Mouse (Mus musculus) small intestine, adult 2 months (tissue): Measurements from ENCODE around the gene Rgs13. TPM values are rescaled to one million over a fixed set of nuclear protein-coding genes. Genes with fewer than 3 reads are reported as not detected.

ENCODE experiments used
- H3K27ac ChIP-seq: fragments of 200-500 bp; 2 replicates; pipeline ENCODE4 v1.5.1; 2012; ENCODE audit warnings: low read depth, low read length, control low read depth, inconsistent platforms; ENCODE audit not compliant: insufficient read depth
- H3K27me3 ChIP-seq: fragments of 200-500 bp; 2 replicates; pipeline ENCODE4 v1.6.1; 2012; ENCODE audit warnings: mild to moderate bottlenecking, moderate library complexity, low read length, inconsistent platforms; ENCODE audit not compliant: control insufficient read depth, insufficient read depth
- H3K36me3 ChIP-seq: fragments of 200-500 bp; 2 replicates; pipeline ENCODE4 v1.6.1; 2012; ENCODE audit warnings: mild to moderate bottlenecking, low read length, control low read depth, inconsistent platforms; ENCODE audit not compliant: control insufficient read depth, insufficient read depth
- H3K4me1 ChIP-seq: fragments of 200-500 bp; 2 replicates; pipeline ENCODE4 v1.6.1; 2012; ENCODE audit warnings: low read length, inconsistent platforms, mixed read lengths; ENCODE audit not compliant: control insufficient read depth, insufficient read depth, insufficient read length
- H3K4me3 ChIP-seq: fragments of 200-500 bp; 2 replicates; pipeline ENCODE4 v1.5.1; 2012; ENCODE audit warnings: low read depth, mild to moderate bottlenecking, control low read depth, inconsistent platforms, low read length, moderate library complexity
- CTCF ChIP-seq: fragments of 200-500 bp; IDR thresholded peaks from 2 replicates; pipeline ENCODE4 v1.5.1; 2012; ENCODE audit warnings: low read depth, mild to moderate bottlenecking, control low read depth, inconsistent platforms, low read length, moderate library complexity, mixed read lengths; ENCODE audit not compliant: insufficient replicate concordance, insufficient read length; ENCODE audit errors: extremely low read depth
- POLR2A ChIP-seq: fragments of 200-500 bp; IDR thresholded peaks from 2 replicates; pipeline ENCODE4 v1.6.1; 2012; ENCODE audit warnings: low read depth, mild to moderate bottlenecking, control low read depth, inconsistent platforms, low read length, moderate library complexity
- WGBS: fragments of 180-500 bp; shearing (Covaris S2); methylation state at CpG from one replicate; pipeline ENCODE4 v1.1.7; 2018; 5-methylcytosine and 5-hydroxymethylcytosine counted together
- polyA plus RNA-seq: library from polyadenylated mRNA; depleted of rRNA; stranded (reverse); fragments of >200 nt; gene quantifications from 2 replicates; pipeline ENCODE4 v1.2.3, GENCODE M21; 2012; rRNA removed

The Rgs13 gene
- 0.08 TPM in 1 of 2 replicates, not detected in the other for polyA plus RNA-seq

- no peaks in the 10 kb centered on the region for H3K27me3 ChIP-seq
- no peak within 1 kb of the TSS for H3K4me3 ChIP-seq
- no peaks in the 10 kb centered on the region for H3K4me1 ChIP-seq
- no peaks in the 10 kb centered on the region for H3K36me3 ChIP-seq
- 71% methylated on average over 5 of the region's 5 CpGs for WGBS
- TF ChIP-seq CTCF (no peak), POLR2A (no peak)
- no peak within 1 kb of the TSS for H3K27ac ChIP-seq
Observed at GRCm38 (mm10) chr1:144177166-144177565, at the start of gene Rgs13. Rgs13 (minus strand) TSS chr1:144177372.

- H3K36me3 ChIP-seq = no peaks in the 10 kb centered on the region
- H3K4me3 ChIP-seq = no peak overlapping the region
- H3K27me3 ChIP-seq = no peaks in the 10 kb centered on the region
- H3K27ac ChIP-seq = no peak overlapping the region
- TF ChIP-seq POLR2A = no peak
- TF ChIP-seq CTCF = no peak
- no peaks in the 10 kb centered on the region for H3K4me1 ChIP-seq
Observed at GRCm38 (mm10) chr1:144215230-144215629, 38.1 kb upstream of the Rgs13 start.

- no peak overlapping the region for H3K27ac ChIP-seq
- no peaks in the 10 kb centered on the region for H3K36me3 ChIP-seq
- H3K4me1 ChIP-seq = no peaks in the 10 kb centered on the region
- no peak for TF ChIP-seq POLR2A
- TF ChIP-seq CTCF = no peak
- 63% methylated on average over 3 of the region's 3 CpGs for WGBS
- H3K27me3 ChIP-seq = no peaks in the 10 kb centered on the region
- H3K4me3 ChIP-seq = no peak overlapping the region
Observed at GRCm38 (mm10) chr1:144210912-144211311, 33.7 kb upstream of the Rgs13 start.

- Histone ChIP-seq H3K4me1 (no peaks in the 10 kb centered on the region), H3K4me3 (no peak overlapping the region), H3K27ac (no peak overlapping the region), H3K36me3 (no peaks in the 10 kb centered on the region), H3K27me3 (no peaks in the 10 kb centered on the region)
- no peak for TF ChIP-seq POLR2A
- TF ChIP-seq CTCF = no peak
- 71% methylated on average over 7 of the region's 7 CpGs for WGBS
Observed at GRCm38 (mm10) chr1:144206281-144207061, 29.3 kb upstream of the Rgs13 start.

DNA sequence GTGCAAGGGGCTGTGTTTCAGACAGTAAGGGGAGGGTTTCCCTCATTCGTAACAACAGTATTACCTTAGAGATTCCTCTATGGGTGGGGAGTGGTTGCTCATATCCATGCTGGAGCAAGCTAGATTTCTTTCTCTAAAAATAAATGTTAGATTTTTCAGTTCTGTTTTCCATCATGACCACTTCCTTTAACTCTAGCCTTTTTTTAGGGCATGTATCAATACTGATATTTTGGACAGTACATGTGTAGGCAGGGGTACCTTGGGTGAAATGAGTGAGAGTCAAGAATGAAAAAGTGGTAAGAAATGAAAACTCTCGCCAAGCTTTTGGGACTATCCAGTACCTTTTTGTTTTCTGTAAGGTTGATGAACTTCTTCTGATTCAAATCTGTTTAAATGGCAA is 27.6 kb upstream of the Rgs13 start:
- TF ChIP-seq CTCF (no peak), POLR2A (no peak)
- no peaks in the 10 kb centered on the region for H3K4me1 ChIP-seq
- H3K36me3 ChIP-seq = no peaks in the 10 kb centered on the region
- no peak overlapping the region for H3K27ac ChIP-seq
- H3K27me3 ChIP-seq = no peaks in the 10 kb centered on the region
- WGBS = 82% methylated on average over 2 of the region's 2 CpGs
- H3K4me3 ChIP-seq = no peak overlapping the region

GRCm38 (mm10) chr1:144202939-144203338 is 25.8 kb upstream of the Rgs13 start:
- no peaks in the 10 kb centered on the region for H3K36me3 ChIP-seq
- H3K4me1 ChIP-seq = no peaks in the 10 kb centered on the region
- WGBS = 69% methylated on average over 4 of the region's 4 CpGs
- no peak for TF ChIP-seq POLR2A
- TF ChIP-seq CTCF = no peak
- H3K4me3 ChIP-seq = no peak overlapping the region
- no peak overlapping the region for H3K27ac ChIP-seq
- no peaks in the 10 kb centered on the region for H3K27me3 ChIP-seq

DNA sequence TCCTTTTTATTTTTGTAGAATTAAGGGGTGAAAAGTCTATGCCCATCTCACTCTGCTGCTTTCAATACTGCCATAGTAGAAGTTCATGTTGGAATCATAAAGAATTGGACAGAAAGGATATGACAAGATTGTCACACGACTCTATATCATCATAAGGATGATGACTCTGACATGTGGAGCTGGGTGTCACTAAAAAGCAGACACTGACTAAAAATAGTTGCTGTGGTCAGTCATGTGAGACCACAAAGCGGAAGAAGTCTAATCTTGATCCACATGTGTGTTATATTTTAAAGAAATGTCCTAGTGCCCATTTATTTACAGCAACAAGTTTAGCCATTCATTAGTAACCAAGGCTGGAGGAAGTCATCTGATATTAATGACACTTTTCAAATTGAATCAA is 23.3 kb upstream of the Rgs13 start:
- Histone ChIP-seq H3K27me3 (no peaks in the 10 kb centered on the region), H3K4me3 (no peak overlapping the region), H3K4me1 (no peaks in the 10 kb centered on the region), H3K36me3 (no peaks in the 10 kb centered on the region), H3K27ac (no peak overlapping the region)
- WGBS = 56% methylated on average over 2 of the region's 2 CpGs
- no peak for TF ChIP-seq POLR2A
- no peak for TF ChIP-seq CTCF
